Mouse (Mus musculus) cortical plate, adult 2 months (tissue): ENCODE data around the gene Spast. TPM values are rescaled to one million over a fixed set of nuclear protein-coding genes. Genes with fewer than 3 reads are reported as not detected.
"Not testable (repeated sequence)": the region's sequence is repeated elsewhere in the genome, so short reads cannot be mapped to it uniquely, and the experiment has no call there.

Experiments used
- H3K27ac ChIP-seq: fragments of 200-500 bp; 2 replicates; pipeline ENCODE4 v1.5.1; 2012; ENCODE audit warnings: low read length, control low read depth, inconsistent platforms; ENCODE audit not compliant: insufficient read depth
- H3K4me1 ChIP-seq: fragments of 200-500 bp; 2 replicates; pipeline ENCODE4 v1.6.1; 2011; ENCODE audit warnings: low read length; ENCODE audit not compliant: control insufficient read depth, insufficient read depth
- H3K4me3 ChIP-seq: fragments of 200-500 bp; 2 replicates; pipeline ENCODE4 v1.5.1; 2011; ENCODE audit warnings: mild to moderate bottlenecking, low read length, control low read depth; ENCODE audit not compliant: insufficient read depth
- CTCF ChIP-seq: fragments of 200-500 bp; IDR thresholded peaks from 2 replicates; pipeline ENCODE4 v1.5.1; 2011; ENCODE audit warnings: mild to moderate bottlenecking, control low read depth, low read length; ENCODE audit not compliant: insufficient read depth; ENCODE audit errors: extremely low read depth
- POLR2A ChIP-seq: fragments of 200-500 bp; IDR thresholded peaks from 2 replicates; pipeline ENCODE4 v1.6.1; 2011; ENCODE audit warnings: mild to moderate bottlenecking, low read length, control low read depth; ENCODE audit not compliant: insufficient read depth; ENCODE audit errors: extremely low read depth
- polyA plus RNA-seq: library from polyadenylated mRNA; depleted of rRNA; stranded (reverse); fragments of >200 nt; gene quantifications from 2 replicates; pipeline ENCODE4 v1.2.3, GENCODE M21; 2012

Gene Spast
- polyA plus RNA-seq, 1 experiment, result 25.2 TPM

DNA sequence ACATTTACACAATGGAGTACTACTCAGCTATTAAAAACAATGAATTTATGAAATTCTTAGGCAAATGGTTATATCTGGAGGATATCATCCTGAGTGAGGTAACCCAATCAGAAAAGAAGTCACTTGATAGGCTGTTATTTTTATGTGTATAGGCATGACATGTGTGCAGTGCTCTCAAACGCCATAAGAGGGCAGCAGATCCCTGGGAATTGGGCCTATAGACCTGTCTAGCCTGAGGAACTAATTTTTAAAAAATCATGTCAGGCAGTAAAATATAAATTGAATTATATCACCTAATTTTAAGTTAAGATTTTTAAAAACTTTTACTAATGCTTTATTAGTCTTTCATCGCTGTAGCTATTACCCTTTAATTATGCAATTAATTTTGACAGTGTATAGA, 10.6 kb upstream of the Spast start:
- not testable (repeated sequence) for H3K27ac ChIP-seq, H3K4me3 ChIP-seq, H3K4me1 ChIP-seq
- peak; percentile 39 for TF ChIP-seq CTCF

DNA sequence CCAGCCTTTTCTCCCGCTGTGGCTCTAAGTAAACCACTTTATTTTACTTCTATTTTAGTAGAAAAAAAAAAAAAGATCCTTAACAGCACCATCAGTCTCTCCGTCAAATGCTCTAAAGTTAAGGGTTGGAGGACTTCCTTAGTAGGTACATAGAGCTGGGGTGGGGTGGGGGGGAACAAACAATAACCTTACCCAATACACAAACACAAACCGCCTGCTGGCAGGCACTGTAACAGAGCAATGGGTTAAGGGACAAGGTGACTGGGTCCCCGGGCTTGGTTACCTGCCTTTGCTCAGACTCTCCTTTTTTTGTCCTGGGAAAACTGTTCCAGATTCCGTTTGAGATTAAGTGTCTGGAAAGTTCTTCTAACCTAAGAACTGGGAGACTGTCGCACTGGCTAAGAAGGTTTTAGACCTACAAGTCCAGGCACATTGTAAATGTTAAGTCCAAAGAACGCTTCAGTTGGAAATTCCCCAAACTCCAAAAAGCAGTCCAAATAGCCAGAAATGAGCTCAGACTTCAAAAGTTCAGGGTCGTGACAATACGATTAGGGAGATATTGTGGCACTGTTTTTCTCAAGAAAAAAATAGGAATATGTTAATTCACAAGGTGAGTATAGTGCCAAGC, 7.6 kb upstream of the Spast start:
- TF ChIP-seq POLR2A, result no peak
- TF ChIP-seq CTCF, result no peak
- no peaks in the 10 kb centered on the region for H3K4me1 ChIP-seq
- H3K4me3 ChIP-seq, result no peak overlapping the region
- H3K27ac ChIP-seq, result no peak overlapping the region

DNA sequence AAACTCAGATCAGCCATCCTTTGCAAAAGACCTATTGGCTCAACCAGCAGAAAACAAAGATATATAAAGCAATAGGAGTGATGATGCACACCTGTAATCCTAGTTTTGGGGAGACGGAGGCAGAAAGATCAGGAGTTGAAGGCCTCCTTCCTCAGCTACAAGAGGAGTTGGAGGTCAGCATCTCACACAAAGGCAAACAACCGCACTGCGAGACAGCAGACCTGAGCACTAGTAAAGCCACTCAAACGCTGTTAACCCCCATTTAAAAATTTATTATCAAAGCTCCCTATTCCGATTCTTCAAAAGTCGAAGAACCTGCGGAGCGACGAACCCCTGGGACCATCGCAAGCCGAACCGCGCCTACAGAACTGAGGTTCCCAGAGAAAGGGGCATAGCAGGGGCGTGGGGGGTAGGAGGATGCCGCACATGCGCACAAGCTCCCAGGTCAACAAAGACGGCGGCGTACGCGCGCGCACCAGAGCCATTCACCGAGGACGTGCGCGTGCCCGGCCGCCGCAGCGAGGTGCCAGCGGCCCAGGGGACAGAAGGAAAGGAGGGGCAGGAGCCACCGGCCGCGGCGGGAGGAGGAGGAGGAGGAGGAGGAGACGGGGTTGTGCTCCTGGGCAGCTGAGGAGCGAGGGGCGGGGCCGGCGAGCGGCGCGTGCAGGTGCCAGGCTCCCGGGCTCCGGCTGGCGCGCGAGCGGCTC, 409 bp upstream of the Spast start:
- peak overlapping the region; percentile 76 for H3K27ac ChIP-seq
- peak overlapping the region; percentile 98 for H3K4me3 ChIP-seq
- no peak for TF ChIP-seq CTCF
- peak; percentile 78; the same call in 1 of the 2 replicates for TF ChIP-seq POLR2A
- H3K4me1 ChIP-seq, result peaks cover 8% of the 10 kb centered on the region

DNA sequence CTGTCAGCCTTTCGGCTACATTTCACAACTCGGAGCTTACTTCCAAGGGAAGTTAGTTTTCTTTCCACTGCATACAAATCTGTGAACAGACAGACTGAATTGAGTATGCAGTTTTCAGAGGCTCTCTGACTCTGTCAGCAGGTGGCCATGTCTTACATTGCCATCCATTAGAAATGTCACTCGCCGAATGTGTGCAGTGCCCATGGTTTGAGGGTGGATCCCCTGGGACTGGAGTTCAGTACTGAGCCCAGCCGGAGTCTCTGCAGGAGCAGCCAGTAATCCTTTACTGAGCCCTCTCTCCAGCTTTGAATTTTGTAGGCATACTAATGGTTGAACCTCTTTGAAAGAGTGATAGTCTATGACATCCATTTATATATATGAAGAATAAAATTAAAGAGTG, 2.4 kb downstream of the Spast start:
- Histone ChIP-seq H3K27ac (no peak overlapping the region), H3K4me1 (peaks cover 8% of the 10 kb centered on the region), H3K4me3 (no peak overlapping the region)
- TF ChIP-seq CTCF (no peak), POLR2A (no peak)

DNA sequence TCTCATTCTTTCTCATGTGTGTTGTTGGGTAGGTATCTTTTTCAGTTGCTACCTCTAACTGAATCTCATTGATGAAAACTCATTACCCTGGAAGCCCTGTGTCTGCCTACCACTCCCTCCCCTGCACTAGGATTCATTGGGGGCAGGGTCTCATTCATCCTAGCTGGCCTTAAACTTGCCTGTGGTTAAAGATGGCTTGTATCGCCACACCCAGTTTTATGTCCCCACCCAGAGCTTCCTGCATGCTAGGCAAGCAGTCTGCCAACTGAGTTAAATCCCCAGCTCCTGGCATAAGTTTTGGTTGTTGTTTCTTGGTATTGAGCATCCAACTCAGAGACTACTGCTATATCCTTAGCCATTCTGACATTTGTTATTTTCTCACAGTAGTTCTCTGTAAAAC, 24.8 kb downstream of the Spast start:
- Histone ChIP-seq H3K4me1 (no peaks in the 10 kb centered on the region), H3K27ac (no peak overlapping the region), H3K4me3 (no peak overlapping the region)
- no peak for TF ChIP-seq CTCF
- TF ChIP-seq POLR2A, result no peak

DNA sequence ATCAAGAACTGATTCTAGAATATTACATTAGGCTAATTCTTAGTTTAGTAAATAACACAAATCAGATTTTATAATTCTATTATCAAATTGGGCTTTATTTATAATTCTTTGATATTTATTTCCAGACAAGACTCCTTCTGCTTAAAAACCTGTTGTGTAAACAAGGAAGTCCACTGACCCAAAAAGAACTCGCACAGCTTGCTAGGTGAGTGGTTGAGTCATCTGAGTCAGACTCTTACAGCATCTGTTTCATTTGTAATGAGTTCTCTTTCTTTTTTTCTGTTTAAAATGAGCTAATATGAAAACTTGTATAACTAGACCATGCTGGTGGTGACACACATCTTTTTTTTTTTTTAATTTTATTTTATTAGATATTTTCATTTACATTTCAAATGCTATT, 38.1 kb downstream of the Spast start:
- no peak for TF ChIP-seq POLR2A
- TF ChIP-seq CTCF, result no peak
- Histone ChIP-seq H3K4me1 (no peaks in the 10 kb centered on the region), H3K27ac (no peak overlapping the region)

DNA sequence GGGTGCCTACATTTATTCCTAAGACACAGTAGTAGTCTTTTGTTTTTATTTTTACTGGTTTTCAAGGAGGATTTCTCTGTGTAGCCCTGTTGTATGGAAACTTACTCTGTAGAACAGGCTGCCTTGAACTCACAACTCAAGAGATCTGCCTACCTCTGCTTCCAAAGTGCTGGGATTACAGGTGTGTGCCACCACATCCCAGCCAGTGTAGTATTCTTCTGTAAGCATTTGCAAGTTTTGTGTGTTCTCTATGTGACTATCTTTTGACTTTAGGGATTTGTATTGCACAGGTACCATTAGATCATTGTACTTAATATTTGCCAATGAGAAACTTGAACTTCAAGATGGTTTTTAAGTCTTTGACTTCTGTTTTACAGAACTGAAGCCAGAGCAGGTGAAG, 47.9 kb downstream of the Spast start:
- H3K27ac ChIP-seq, result no peak overlapping the region
- H3K4me3 ChIP-seq, result no peak overlapping the region
- TF ChIP-seq CTCF, result no peak
- no peak for TF ChIP-seq POLR2A
- no peaks in the 10 kb centered on the region for H3K4me1 ChIP-seq

More for the DNA sequence above, 38.1 kb downstream of the Spast start:
- no peak overlapping the region for H3K4me3 ChIP-seq

DNA sequence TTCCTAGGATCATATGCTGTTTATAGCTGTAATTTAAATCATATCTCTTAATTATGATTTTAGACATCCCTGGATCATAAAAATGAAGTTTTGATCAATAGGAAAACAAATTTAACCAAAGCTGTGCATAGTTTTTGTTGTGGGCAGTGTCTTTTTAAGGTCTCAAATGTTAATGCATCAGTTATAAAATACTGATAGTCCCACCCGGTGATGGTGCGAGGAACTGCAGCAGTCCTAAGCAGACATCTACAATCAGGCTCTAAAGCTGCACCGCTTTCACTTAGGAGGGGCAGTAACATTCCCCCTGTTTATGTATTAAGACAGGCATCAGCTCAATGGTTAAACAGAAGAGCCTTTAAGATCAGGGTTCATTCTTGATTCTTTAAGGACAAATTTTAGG, 51.1 kb downstream of the Spast start:
- H3K27ac ChIP-seq, result no peak overlapping the region
- no peak for TF ChIP-seq POLR2A
- no peak for TF ChIP-seq CTCF
- H3K4me3 ChIP-seq, result no peak overlapping the region
- H3K4me1 ChIP-seq, result peaks cover under 1% of the 10 kb centered on the region; the same call in 1 of the 2 replicates

DNA sequence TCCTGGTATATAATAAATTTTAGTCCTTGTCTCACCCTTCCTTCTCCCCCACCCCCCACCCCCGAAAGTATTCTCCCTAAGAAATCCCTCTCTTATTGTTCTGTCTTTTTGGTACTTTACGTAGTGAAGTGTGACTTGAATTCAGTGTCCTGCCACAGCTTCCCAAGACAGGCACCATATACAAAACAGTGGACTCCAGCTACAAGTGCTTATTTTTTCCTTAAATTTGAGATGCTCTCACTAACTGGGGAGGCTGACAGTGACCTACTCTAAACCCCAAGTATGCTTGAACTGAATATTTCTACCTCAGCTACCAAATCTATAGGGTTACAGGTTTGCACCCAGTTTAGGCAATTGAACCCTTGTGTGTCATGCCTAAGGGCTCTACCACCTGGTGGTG, 55.6 kb downstream of the Spast start:
- H3K27ac ChIP-seq, result no peak overlapping the region
- peaks cover 6% of the 10 kb centered on the region; the same call in 1 of the 2 replicates for H3K4me1 ChIP-seq
- TF ChIP-seq CTCF (no peak), POLR2A (no peak)
- H3K4me3 ChIP-seq, result no peak overlapping the region; the same call in 1 of the 2 replicates

DNA sequence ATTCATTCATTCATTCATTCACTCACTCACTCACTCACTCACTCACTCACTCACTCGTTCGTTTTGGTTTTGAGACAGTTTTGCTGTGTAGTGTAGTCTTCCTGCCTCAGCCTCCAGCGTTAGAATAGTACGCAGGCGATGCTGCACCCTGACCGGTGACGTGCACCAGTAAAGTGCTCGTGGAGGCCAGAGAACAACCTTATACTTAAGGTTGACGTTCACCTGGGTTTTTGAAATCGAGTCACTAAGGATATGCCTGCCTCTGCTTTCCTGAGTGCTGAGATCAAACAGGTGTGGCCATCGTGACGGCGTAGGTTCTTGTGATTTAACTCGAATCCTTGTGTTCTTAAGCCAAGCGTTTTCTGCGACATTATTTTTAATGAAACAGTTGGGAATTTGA, 56.1 kb downstream of the Spast start:
- Histone ChIP-seq H3K27ac (no peak overlapping the region), H3K4me3 (peak overlapping the region; percentile 52), H3K4me1 (peaks cover 6% of the 10 kb centered on the region; the same call in 1 of the 2 replicates)
- TF ChIP-seq POLR2A (no peak), CTCF (no peak)

DNA sequence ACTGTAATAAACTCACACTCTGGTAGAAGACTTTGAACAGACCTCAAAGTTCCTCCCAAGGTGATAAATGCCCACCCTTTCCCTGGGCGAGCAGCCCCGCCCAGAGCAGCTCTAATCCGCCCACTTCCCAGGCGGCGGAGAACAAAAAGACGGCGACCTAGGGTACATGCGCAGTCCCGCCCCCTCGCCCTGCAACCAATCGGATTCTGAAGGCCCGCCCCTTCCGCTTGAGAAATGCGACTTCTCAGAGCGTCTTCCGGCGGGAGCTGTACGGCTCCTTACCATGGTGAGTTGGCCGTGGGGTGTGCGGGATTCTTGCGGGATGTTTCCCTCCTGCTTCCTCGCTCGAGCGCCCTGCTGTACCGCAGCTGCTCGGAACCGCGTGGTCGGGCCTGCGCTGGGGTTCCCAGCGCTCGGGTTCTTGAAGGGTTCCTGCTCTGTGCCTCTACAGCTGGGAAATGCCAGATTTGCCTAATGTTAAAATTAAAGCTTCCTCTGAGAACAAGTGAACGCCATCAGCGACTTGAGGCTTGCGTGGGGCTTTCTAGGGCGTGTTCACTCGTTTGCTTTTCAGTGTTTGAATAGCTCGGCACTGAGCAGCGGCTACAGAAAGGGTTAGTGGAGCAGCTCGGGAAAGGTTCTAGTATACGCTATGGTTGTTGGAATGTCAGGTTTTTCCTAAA, 56.7 kb downstream of the Spast start, which contains the start of gene Slc30a6:
Gene Slc30a6 (plus strand): TSS at position 226 of the 683 bp plus-strand sequence.
- 0 out of 2 replicates have a peak within 1 kb of the TSS, but pooled peaks have one; percentile 12 for H3K27ac ChIP-seq
- peaks cover 6% of the 10 kb centered on the region; the same call in 1 of the 2 replicates for H3K4me1 ChIP-seq
- H3K4me3 ChIP-seq, result peak within 1 kb of the TSS; percentile 52
- no peak for TF ChIP-seq CTCF
- TF ChIP-seq POLR2A, result peak; percentile 97
